Mouse (Mus musculus): Measurements from ENCODE around the gene H2-T23. TPM values are rescaled to one million over a fixed set of nuclear protein-coding genes. Genes with fewer than 3 reads are reported as not detected.

Gene H2-T23
- total RNA-seq, 2 experiments from 2014 or later: 3.0 to 3.6 TPM

GRCm38 (mm10) chr17:35994175-35994878, 38.3 kb downstream of the H2-T23 start:
- peak; percentile 71 to 91 for DNase-seq (ENCODE audit: low spot score in 2 of 2)

- peak; percentile 75 to 80 for DNase-seq (ENCODE audit: low spot score in 2 of 2)
These were observed 39.0 kb downstream of the H2-T23 start for GRCm38 (mm10) chr17:35993675-35994074.

- DNase-seq (ENCODE audit: low spot score in 2 of 2): no peak
These were observed 40.9 kb downstream of the H2-T23 start for GRCm38 (mm10) chr17:35991781-35992180.

- DNase-seq (ENCODE audit: low spot score in 2 of 2): no peak
These were observed 50.9 kb downstream of the H2-T23 start for GRCm38 (mm10) chr17:35981776-35982175.

- DNase-seq (ENCODE audit: low spot score in 2 of 2): peak; percentile 57 to 58
These were observed 52.3 kb downstream of the H2-T23 start for GRCm38 (mm10) chr17:35980363-35980754.

Other genes starting within 250 kb of the H2-T23 start
- 1 to 10 TPM; 3.8 to 4.2 TPM for gene Ier3, start 211.2 kb downstream of the H2-T23 start, total RNA-seq (2021)
- 100 to 1,000 TPM; 139 to 147 TPM for gene Flot1, start 209.6 kb downstream of the H2-T23 start, total RNA-seq (2021)
- gene Tubb5, start 194.5 kb downstream of the H2-T23 start, total RNA-seq (2021): 100 to 1,000 TPM; 615 to 684 TPM
- 10 to 100 TPM; 13.6 to 15.0 TPM for gene Mdc1, start 191.3 kb downstream of the H2-T23 start, total RNA-seq (2021)
- 1 to 10 TPM; 3.9 to 4.7 TPM for gene Nrm, start 171.5 kb downstream of the H2-T23 start, total RNA-seq (2021)
- 10 to 100 TPM; 13.4 to 14.0 TPM for gene Ppp1r18, start 167.3 kb downstream of the H2-T23 start, total RNA-seq (2021)
- 10 to 100 TPM; 30.3 to 33.6 TPM for gene Dhx16, start 153.0 kb downstream of the H2-T23 start, total RNA-seq (2021)
- gene 2310061I04Rik, start 135.4 kb downstream of the H2-T23 start, total RNA-seq (2021): 10 to 100 TPM; 61.8 to 71.4 TPM
- gene Atat1, start 122.8 kb downstream of the H2-T23 start, total RNA-seq (2021): 10 to 100 TPM; 82.6 to 87.1 TPM
- gene Mrps18b, start 116.5 kb downstream of the H2-T23 start, total RNA-seq (2021): 10 to 100 TPM; 41.2 to 42.7 TPM
- 10 to 100 TPM; 68.3 to 74.5 TPM for gene Ppp1r10, start 116.4 kb downstream of the H2-T23 start, total RNA-seq (2021)
- 10 to 100 TPM; 76.7 to 84.5 TPM for gene Abcf1, start 63.1 kb downstream of the H2-T23 start, total RNA-seq (2021)
- gene Gnl1, start 53.0 kb downstream of the H2-T23 start, total RNA-seq (2021): 100 to 1,000 TPM; 133 to 136 TPM
- 10 to 100 TPM; 59.7 to 63.8 TPM for gene Prr3, start 52.6 kb downstream of the H2-T23 start, total RNA-seq (2021)
- 1 to 10 TPM; 1.0 to 1.1 TPM for gene H2-T24, start 12.3 kb downstream of the H2-T23 start, total RNA-seq (2021)
- gene H2-T22, start 9.9 kb upstream of the H2-T23 start, total RNA-seq (2021): 1 to 10 TPM; 9.1 to 9.2 TPM
- not detected for gene Gm6034, start 10.1 kb upstream of the H2-T23 start, total RNA-seq (2021)
- gene Gm11127, start 25.5 kb upstream of the H2-T23 start, total RNA-seq (2021): under 1 TPM; 0.31 to 0.32 TPM
- not detected for gene Gm19684, start 88.8 kb upstream of the H2-T23 start, total RNA-seq (2021)
- not detected for gene Gm7030, start 96.6 kb upstream of the H2-T23 start, total RNA-seq (2021)
- gene Gm8909, start 135.7 kb upstream of the H2-T23 start, total RNA-seq (2021): not detected
- gene H2-T3, start 157.4 kb upstream of the H2-T23 start, total RNA-seq (2021): not detected
- 10 to 100 TPM; 44.0 to 47.0 TPM for gene Rpp21, start 225.2 kb upstream of the H2-T23 start, total RNA-seq (2021)
- gene Trim39, start 239.4 kb upstream of the H2-T23 start, total RNA-seq (2021): 10 to 100 TPM; 20.4 to 21.4 TPM